Mouse (Mus musculus): ENCODE measurements around the gene Mrtfa. TPM values are rescaled to one million over a fixed set of nuclear protein-coding genes. Genes with fewer than 3 reads are reported as not detected.

Mrtfa gene
- polyA plus RNA-seq, 1 experiment from 2014 or later, result 3.9 TPM

- ATAC-seq (ENCODE audit: low read depth), result no peak
- Histone ChIP-seq H3K4me2 (no peak overlapping the region), H3K36me3 (no peaks in the 10 kb centered on the region), H3K9ac (no peak overlapping the region), H3K9me3 (replicated peaks) (no peaks in the 10 kb centered on the region), H3K27me3 (no peaks in the 10 kb centered on the region), H3K4me3 (replicated peaks) (no peak overlapping the region), H3K27ac (no peak overlapping the region), H3K4me1 (replicated peaks) (peaks cover 19% of the 10 kb centered on the region)
- 72% methylated on average over 11 of the region's 11 CpGs for WGBS (ENCODE audit: insufficient replicate concordance)
- no peak for DNase-seq
These were observed 91.3 kb downstream of the Mrtfa start for GRCm38 (mm10) chr15:81099269-81099668.

- Histone ChIP-seq H3K27ac (no peak overlapping the region), H3K9ac (no peak overlapping the region), H3K9me3 (replicated peaks) (no peaks in the 10 kb centered on the region), H3K4me2 (no peak overlapping the region), H3K4me1 (replicated peaks) (peaks cover 17% of the 10 kb centered on the region), H3K27me3 (no peaks in the 10 kb centered on the region), H3K4me3 (replicated peaks) (no peak overlapping the region), H3K36me3 (no peaks in the 10 kb centered on the region)
- DNase-seq (no peak), ATAC-seq (ENCODE audit: low read depth) (no peak)
- WGBS (ENCODE audit: insufficient replicate concordance), result 45% methylated on average over 3 of the region's 3 CpGs
These were observed 91.9 kb downstream of the Mrtfa start for GRCm38 (mm10) chr15:81098689-81099088.

- no peak overlapping the region for H3K9ac ChIP-seq
- H3K9me3 ChIP-seq (replicated peaks), result no peaks in the 10 kb centered on the region
- ATAC-seq (ENCODE audit: low read depth) (no peak), DNase-seq (no peak)
- H3K4me2 ChIP-seq, result no peak overlapping the region
- no peak overlapping the region for H3K27ac ChIP-seq
- peaks cover 17% of the 10 kb centered on the region for H3K4me1 ChIP-seq (replicated peaks)
- no peaks in the 10 kb centered on the region for H3K27me3 ChIP-seq
- H3K36me3 ChIP-seq, result no peaks in the 10 kb centered on the region
- no peak overlapping the region for H3K4me3 ChIP-seq (replicated peaks)
- WGBS (ENCODE audit: insufficient replicate concordance), result 59% methylated on average over 6 of the region's 6 CpGs
These were observed 92.7 kb downstream of the Mrtfa start for GRCm38 (mm10) chr15:81097896-81098295.

GRCm38 (mm10) chr15:81097456-81097855, 93.1 kb downstream of the Mrtfa start:
- Histone ChIP-seq H3K27ac (no peak overlapping the region), H3K36me3 (no peaks in the 10 kb centered on the region), H3K9me3 (replicated peaks) (no peaks in the 10 kb centered on the region), H3K4me2 (no peak overlapping the region), H3K27me3 (no peaks in the 10 kb centered on the region), H3K4me1 (replicated peaks) (peaks cover 17% of the 10 kb centered on the region), H3K4me3 (replicated peaks) (no peak overlapping the region), H3K9ac (no peak overlapping the region)
- 49% methylated on average over 4 of the region's 4 CpGs for WGBS (ENCODE audit: insufficient replicate concordance)
- DNase-seq, result no peak
- no peak for ATAC-seq (ENCODE audit: low read depth)

GRCm38 (mm10) chr15:81096329-81097055, 94.1 kb downstream of the Mrtfa start:
- ATAC-seq (ENCODE audit: low read depth) (no peak), DNase-seq (no peak)
- no peak overlapping the region for H3K9ac ChIP-seq
- no peak overlapping the region for H3K4me2 ChIP-seq
- 47% methylated on average over 7 of the region's 7 CpGs for WGBS (ENCODE audit: insufficient replicate concordance)
- no peaks in the 10 kb centered on the region for H3K9me3 ChIP-seq (replicated peaks)
- H3K36me3 ChIP-seq, result no peaks in the 10 kb centered on the region
- H3K27ac ChIP-seq, result no peak overlapping the region
- no peak overlapping the region for H3K4me3 ChIP-seq (replicated peaks)
- peaks cover 17% of the 10 kb centered on the region for H3K4me1 ChIP-seq (replicated peaks)
- H3K27me3 ChIP-seq, result no peaks in the 10 kb centered on the region

GRCm38 (mm10) chr15:81093032-81093431, 97.5 kb downstream of the Mrtfa start:
- WGBS (ENCODE audit: insufficient replicate concordance), result 79% methylated on average over 4 of the region's 4 CpGs
- H3K4me3 ChIP-seq (replicated peaks), result no peak overlapping the region
- no peaks in the 10 kb centered on the region for H3K36me3 ChIP-seq
- peaks cover 12% of the 10 kb centered on the region for H3K4me1 ChIP-seq (replicated peaks)
- H3K27ac ChIP-seq, result no peak overlapping the region
- no peak overlapping the region for H3K4me2 ChIP-seq
- ATAC-seq (ENCODE audit: low read depth) (no peak), DNase-seq (no peak)
- no peak overlapping the region for H3K9ac ChIP-seq
- no peaks in the 10 kb centered on the region for H3K9me3 ChIP-seq (replicated peaks)
- no peaks in the 10 kb centered on the region for H3K27me3 ChIP-seq

- no peak for DNase-seq
- Histone ChIP-seq H3K9me3 (replicated peaks) (no peaks in the 10 kb centered on the region), H3K27me3 (no peaks in the 10 kb centered on the region), H3K36me3 (no peaks in the 10 kb centered on the region), H3K4me3 (replicated peaks) (no peak overlapping the region), H3K9ac (no peak overlapping the region), H3K4me2 (no peak overlapping the region), H3K4me1 (replicated peaks) (0 out of 2 replicates have a peak, but pooled peaks cover 2% of the 10 kb centered on the region), H3K27ac (no peak overlapping the region)
- ATAC-seq (ENCODE audit: low read depth), result no peak
- WGBS (ENCODE audit: insufficient replicate concordance), result 64% methylated on average over 9 of the region's 9 CpGs
These were observed 98.8 kb downstream of the Mrtfa start for GRCm38 (mm10) chr15:81091718-81092117.

- DNase-seq (no peak), ATAC-seq (ENCODE audit: low read depth) (no peak)
- Histone ChIP-seq H3K9me3 (replicated peaks) (no peaks in the 10 kb centered on the region), H3K36me3 (no peaks in the 10 kb centered on the region), H3K4me1 (replicated peaks) (no peaks in the 10 kb centered on the region), H3K4me3 (replicated peaks) (no peak overlapping the region), H3K9ac (no peak overlapping the region), H3K4me2 (no peak overlapping the region), H3K27ac (no peak overlapping the region), H3K27me3 (no peaks in the 10 kb centered on the region)
- WGBS (ENCODE audit: insufficient replicate concordance), result 69% methylated on average over 7 of the region's 7 CpGs
These were observed 103.0 kb downstream of the Mrtfa start for GRCm38 (mm10) chr15:81087529-81087928.

- H3K27me3 ChIP-seq, result no peaks in the 10 kb centered on the region
These were observed 103.7 kb downstream of the Mrtfa start for GRCm38 (mm10) chr15:81086644-81087480.

GRCm38 (mm10) chr15:81083826-81084225, 106.7 kb downstream of the Mrtfa start:
- Histone ChIP-seq H3K4me3 (replicated peaks) (no peak overlapping the region), H3K9ac (no peak overlapping the region), H3K9me3 (replicated peaks) (no peaks in the 10 kb centered on the region), H3K27me3 (no peaks in the 10 kb centered on the region), H3K4me2 (no peak overlapping the region), H3K36me3 (no peaks in the 10 kb centered on the region), H3K4me1 (replicated peaks) (no peaks in the 10 kb centered on the region), H3K27ac (no peak overlapping the region)
- 78% methylated on average over 9 of the region's 9 CpGs for WGBS (ENCODE audit: insufficient replicate concordance)
- DNase-seq, result no peak
- ATAC-seq (ENCODE audit: low read depth), result no peak

More at GRCm38 (mm10) chr15:81086644-81087480, 103.7 kb downstream of the Mrtfa start:
- Histone ChIP-seq H3K9ac (no peak overlapping the region), H3K4me1 (replicated peaks) (no peaks in the 10 kb centered on the region), H3K4me3 (replicated peaks) (no peak overlapping the region), H3K36me3 (no peaks in the 10 kb centered on the region), H3K4me2 (no peak overlapping the region), H3K9me3 (replicated peaks) (no peaks in the 10 kb centered on the region), H3K27ac (no peak overlapping the region)
- ATAC-seq (ENCODE audit: low read depth), result no peak
- DNase-seq, result no peak
- 74% methylated on average over 8 of the region's 8 CpGs for WGBS (ENCODE audit: insufficient replicate concordance)

- no peak overlapping the region for H3K4me2 ChIP-seq
- H3K9me3 ChIP-seq (replicated peaks), result no peaks in the 10 kb centered on the region
- ATAC-seq (ENCODE audit: low read depth), result no peak
- H3K27ac ChIP-seq, result no peak overlapping the region
- WGBS (ENCODE audit: insufficient replicate concordance), result 75% methylated on average over 4 of the region's 4 CpGs
- H3K27me3 ChIP-seq, result no peaks in the 10 kb centered on the region
- DNase-seq, result no peak
- H3K4me1 ChIP-seq (replicated peaks), result no peaks in the 10 kb centered on the region
- H3K9ac ChIP-seq, result no peak overlapping the region
- no peak overlapping the region for H3K4me3 ChIP-seq (replicated peaks)
- H3K36me3 ChIP-seq, result no peaks in the 10 kb centered on the region
These were observed 107.3 kb downstream of the Mrtfa start for GRCm38 (mm10) chr15:81083281-81083680.
